ENCODE assay signal across 8 mouse cellular contexts in the genomic region with DNA sequence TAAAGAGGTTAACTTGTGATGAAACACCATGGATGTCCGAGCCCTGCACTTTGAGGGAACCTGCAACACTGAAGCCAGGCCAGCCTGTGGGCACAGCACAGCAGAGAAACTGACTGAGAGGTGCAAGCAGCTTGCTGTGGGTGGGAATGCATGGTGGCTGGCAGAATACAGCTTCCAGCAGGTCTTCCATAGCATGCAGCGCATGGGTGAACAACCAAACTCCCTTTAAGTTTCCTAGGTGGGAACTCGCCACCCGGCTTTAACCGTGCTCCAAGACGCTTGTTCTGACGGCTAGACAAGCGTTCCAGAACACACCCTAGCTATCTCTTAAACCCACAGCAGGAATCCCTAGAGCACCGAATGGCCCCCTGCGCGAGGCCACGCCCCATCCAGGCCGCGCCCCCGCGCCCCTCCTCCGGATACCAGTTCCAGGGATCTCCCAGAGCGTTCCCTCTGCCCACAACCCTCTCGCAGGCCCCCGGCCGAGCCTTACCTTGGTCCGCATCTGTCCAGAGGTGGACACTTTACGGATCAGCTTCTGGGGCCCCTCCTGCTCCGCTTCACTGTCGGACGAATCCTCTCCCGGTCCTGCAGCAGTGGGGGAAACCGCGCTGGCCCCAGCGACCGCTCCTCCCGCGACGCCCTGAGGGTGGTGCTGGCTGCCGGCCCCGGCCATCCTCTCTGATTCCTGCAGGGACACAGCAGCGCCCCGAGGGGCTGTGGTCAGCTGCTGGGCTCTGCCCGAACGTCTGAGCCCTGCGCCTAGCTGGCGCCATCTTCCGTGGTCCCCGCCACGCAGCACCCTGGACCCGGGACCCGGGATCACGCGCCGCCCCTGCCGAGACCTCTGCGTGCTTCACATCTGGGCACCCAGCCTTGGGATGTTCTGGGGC. TPM values are rescaled to one million over a fixed set of nuclear protein-coding genes. Genes with fewer than 3 reads are reported as not detected.
DNase-seq lines count a peak whose midpoint lies in the region; ATAC-seq and TF ChIP-seq lines count a peak whose summit lies in the region.

No protein-coding gene starts in this region.

- DNase-seq in CD4-positive, CD25-positive, alpha-beta regulatory T cell, adult 2 months (ENCODE audit: low read depth, low spot score), result peak; percentile 68
- DNase-seq in adrenal gland, postnatal 25 days, result peak; percentile 69
- peak; percentile 92 for DNase-seq in heart, embryonic 10.5 days (ENCODE audit: low spot score)
- peak; percentile 56 for DNase-seq in kidney, adult 2 months
- DNase-seq in liver, embryonic 13.5 days, result peak; percentile 65
- DNase-seq in testis, postnatal 14 days (ENCODE audit: low spot score), result peak; percentile 40

- H3K9ac ChIP-seq in embryonic facial prominence, embryonic 12.5 days, result peak overlapping the region; percentile 71
- H3K9ac ChIP-seq in liver, embryonic 13.5 days, result peak overlapping the region; percentile 70

- H3K27ac ChIP-seq in embryonic facial prominence, embryonic 12.5 days, result no peak overlapping the region; the same call in 1 of the 2 replicates
- peak overlapping the region; percentile 89 for H3K27ac ChIP-seq in heart, embryonic 10.5 days
- 0 out of 2 replicates have a peak overlapping the region, but pooled peaks have one; percentile 4 for H3K27ac ChIP-seq in kidney, adult 2 months (ENCODE audit: insufficient read depth, low read depth, low read length)
- H3K27ac ChIP-seq in liver, embryonic 13.5 days, result peak overlapping the region; percentile 23; the same call in 1 of the 2 replicates

- H3K4me2 ChIP-seq in embryonic facial prominence, embryonic 12.5 days (replicated peaks), result peak overlapping the region; percentile 88
- H3K4me2 ChIP-seq in liver, embryonic 13.5 days, result peak overlapping the region; percentile 93
- peak overlapping the region; percentile 79 for H3K4me2 ChIP-seq in myocyte (ENCODE audit: low read depth)

- peak overlapping the region; percentile 12 for H3ac ChIP-seq in myocyte (ENCODE audit: control insufficient read depth, insufficient read length)

- TF ChIP-seq POLR2A in kidney, adult 2 months (IDR thresholded peaks at IDR 0.05; ENCODE audit: low read depth, low read length), result no peak
- TF ChIP-seq POLR2A in myocyte (IDR thresholded peaks at IDR 0.05; ENCODE audit: insufficient read length, low read depth), result no peak

- TF ChIP-seq CTCF in kidney, adult 2 months (conservative IDR thresholded peaks at IDR 0.05; ENCODE audit: insufficient read depth, insufficient read length, low read depth, low read length), result no peak

- no peaks in the 10 kb centered on the region for H3K79me2 ChIP-seq in myocyte (ENCODE audit: control insufficient read depth, insufficient read depth)

- no peaks in the 10 kb centered on the region for H3K9me3 ChIP-seq in embryonic facial prominence, embryonic 12.5 days
- no peaks in the 10 kb centered on the region for H3K9me3 ChIP-seq in heart, embryonic 10.5 days
- H3K9me3 ChIP-seq in liver, embryonic 13.5 days (replicated peaks), result no peaks in the 10 kb centered on the region

- peak; percentile 84 for ATAC-seq in embryonic facial prominence, embryonic 12.5 days (ENCODE audit: insufficient number of reproducible peaks, insufficient read depth, low FRiP score, low TSS enrichment)
- ATAC-seq in liver, embryonic 13.5 days (ENCODE audit: low read depth), result peak; percentile 95

- no peaks in the 10 kb centered on the region for H3K4me1 ChIP-seq in embryonic facial prominence, embryonic 12.5 days
- peaks cover 22% of the 10 kb centered on the region for H3K4me1 ChIP-seq in heart, embryonic 10.5 days
- peaks cover 3% of the 10 kb centered on the region; the same call in 1 of the 2 replicates for H3K4me1 ChIP-seq in kidney, adult 2 months (ENCODE audit: control insufficient read depth, insufficient read depth, low read length)
- H3K4me1 ChIP-seq in liver, embryonic 13.5 days (replicated peaks), result peaks cover 23% of the 10 kb centered on the region

- H3K27me3 ChIP-seq in embryonic facial prominence, embryonic 12.5 days, result peaks cover 9% of the 10 kb centered on the region; the same call in 1 of the 2 replicates
- H3K27me3 ChIP-seq in heart, embryonic 10.5 days (ENCODE audit: insufficient read depth, poor library complexity, severe bottlenecking), result no peaks in the 10 kb centered on the region
- H3K27me3 ChIP-seq in kidney, adult 2 months (replicated peaks; ENCODE audit: control insufficient read depth, insufficient read depth, low read length), result no peaks in the 10 kb centered on the region
- peaks cover 17% of the 10 kb centered on the region for H3K27me3 ChIP-seq in liver, embryonic 13.5 days
- no peaks in the 10 kb centered on the region for H3K27me3 ChIP-seq in myocyte (ENCODE audit: control insufficient read depth, insufficient read depth, insufficient read length)

- H3K36me3 ChIP-seq in embryonic facial prominence, embryonic 12.5 days, result no peaks in the 10 kb centered on the region
- H3K36me3 ChIP-seq in heart, embryonic 10.5 days, result no peaks in the 10 kb centered on the region
- no peaks in the 10 kb centered on the region for H3K36me3 ChIP-seq in kidney, adult 2 months (ENCODE audit: control insufficient read depth, insufficient read depth, low read length)
- no peaks in the 10 kb centered on the region for H3K36me3 ChIP-seq in liver, embryonic 13.5 days
- H3K36me3 ChIP-seq in myocyte (ENCODE audit: control insufficient read depth, insufficient read depth), result no peaks in the 10 kb centered on the region

- WGBS in embryonic facial prominence, embryonic 12.5 days, result 1% methylated on average over 52 of the region's 52 CpGs
- WGBS in heart, embryonic 10.5 days, result 1% methylated on average over 52 of the region's 52 CpGs
- 5% methylated on average over 52 of the region's 52 CpGs for WGBS in kidney, adult 2 months
- 1% methylated on average over 51 of the region's 52 CpGs for WGBS in liver, embryonic 13.5 days (ENCODE audit: insufficient replicate concordance)

- peak overlapping the region; percentile 73 for H3K4me3 ChIP-seq in embryonic facial prominence, embryonic 12.5 days
- peak overlapping the region; percentile 67 for H3K4me3 ChIP-seq in heart, embryonic 10.5 days
- peak overlapping the region; percentile 45 for H3K4me3 ChIP-seq in kidney, adult 2 months (ENCODE audit: insufficient read depth, low read depth, low read length)
- H3K4me3 ChIP-seq in liver, embryonic 13.5 days (replicated peaks), result peak overlapping the region; percentile 69
- H3K4me3 ChIP-seq in myocyte, result peak overlapping the region; percentile 27

TF ChIP-seq in myocyte, 11 proteins besides CTCF, POLR2A, EP300 and RAD21:
- TF ChIP-seq MYOG (IDR thresholded peaks at IDR 0.05; ENCODE audit: control insufficient read depth in 1 of 3, insufficient read depth in 1 of 3, insufficient read length in 2 of 3, low read depth in 2 of 3) (peak in 1 of 3 experiments; percentile 15), E2F4 (IDR thresholded peaks at IDR 0.05; ENCODE audit: insufficient read depth) (no peak), USF1 (IDR thresholded peaks at IDR 0.05; ENCODE audit: low read depth) (no peak)

RNA-seq across cellular contexts. Expression of a gene that starts 7.9 kb away (rescaled TPM):
- 7.8 and 9.6 TPM in 2 replicates for total RNA-seq in adrenal gland, postnatal 25 days (2021)
- 2.2 and 2.9 TPM in 2 replicates for polyA plus RNA-seq in embryonic facial prominence, embryonic 12.5 days (2016; fragmentation: Nextera tagmentation; extraction: Ambion mirVana)
- 1.7 and 2.0 TPM in 2 replicates for polyA plus RNA-seq in heart, embryonic 10.5 days (2016; fragmentation: Nextera tagmentation; extraction: Ambion mirVana)
- 1.9 and 2.6 TPM in 2 replicates for polyA plus RNA-seq in kidney, adult 2 months (2012; rRNA removed)
- polyA plus RNA-seq in liver, embryonic 13.5 days (2015; fragmentation: Nextera tagmentation; extraction: Ambion mirVana), result 0.35 and 0.36 TPM in 2 replicates
- polyA plus RNA-seq in myocyte (2012; fragmentation: generic; extraction: Trizol), result 1.2 TPM

Comparison
In these comparisons a context has a peak if more than half of its experiments do, and no peak if none do; other contexts are left out.
1. DNase-seq: peak in every context shown above with its lines; median percentile 92 in heart, embryonic 10.5 days; 69 in adrenal gland, postnatal 25 days; 68 in CD4-positive, CD25-positive, alpha-beta regulatory T cell, adult 2 months; 65 in liver, embryonic 13.5 days; 56 in kidney, adult 2 months; 40 in testis, postnatal 14 days.